Mouse (Mus musculus) intestine, embryonic 15.5 days (tissue): ENCODE measurements at regions not wholly inside any gene's neighbourhood (a gene's known extent, or its start where the extent isn't known, plus 50 kb on each side); places are given as distances from the start of the nearest gene placed in this dataset.

Experiments used
- ATAC-seq: fragments of 200-750 bp; cut with Nextera tagmentation; 2 replicates; pipeline ENCODE4 v1.8.0; 2017; ENCODE audit warnings: moderate TSS enrichment, moderate library complexity
- H3K27ac ChIP-seq: fragments of 300-500 bp; sonication (generic); 2 replicates; pipeline ENCODE4 v1.5.1; 2015; ENCODE audit warnings: mild to moderate bottlenecking, inconsistent platforms
- H3K27me3 ChIP-seq: fragments of 300-500 bp; sonication (generic); replicated peaks from 2 replicates; pipeline ENCODE4 v1.6.1; 2015; ENCODE audit warnings: inconsistent platforms
- H3K36me3 ChIP-seq: fragments of 300-500 bp; sonication (generic); 2 replicates; pipeline ENCODE4 v1.6.1; 2015; ENCODE audit warnings: inconsistent platforms
- H3K4me1 ChIP-seq: fragments of 300-500 bp; sonication (generic); replicated peaks from 2 replicates; pipeline ENCODE4 v1.6.1; 2015; ENCODE audit warnings: inconsistent platforms
- H3K4me2 ChIP-seq: fragments of 300-500 bp; sonication (generic); replicated peaks from 2 replicates; pipeline ENCODE4 v1.6.1; 2015; ENCODE audit warnings: mild to moderate bottlenecking, inconsistent platforms
- H3K4me3 ChIP-seq: fragments of 300-500 bp; sonication (generic); replicated peaks from 2 replicates; pipeline ENCODE4 v1.5.1; 2015; ENCODE audit warnings: inconsistent platforms
- H3K9ac ChIP-seq: fragments of 300-500 bp; sonication (generic); 2 replicates; pipeline ENCODE4 v1.6.1; 2015; ENCODE audit warnings: inconsistent platforms
- H3K9me3 ChIP-seq: fragments of 300-500 bp; sonication (generic); 2 replicates; pipeline ENCODE4 v1.6.1; 2016; ENCODE audit warnings: inconsistent platforms
- WGBS: fragments of 180-500 bp; shearing (Covaris S2); methylation state at CpG from one replicate; pipeline ENCODE4 v1.1.7; 2015; 5-methylcytosine and 5-hydroxymethylcytosine counted together

DNA sequence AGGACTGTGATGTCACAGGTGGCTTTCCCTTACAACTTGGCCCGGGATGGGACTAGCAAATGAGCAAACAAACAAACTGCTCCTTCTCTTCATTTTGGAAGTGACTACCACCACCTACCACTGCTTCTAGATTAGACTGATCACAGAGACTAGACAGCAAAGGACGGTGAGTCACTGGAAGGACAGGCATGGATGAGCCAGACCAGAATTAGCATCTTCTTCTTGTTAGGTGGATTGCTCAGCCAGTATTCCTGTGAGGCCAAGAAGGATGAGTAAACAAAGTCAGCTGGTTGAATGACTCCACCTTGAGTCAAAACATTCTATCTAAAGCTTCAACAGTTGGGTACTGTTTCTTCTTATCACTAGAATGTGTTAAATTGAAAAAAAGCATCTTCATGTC is 385.1 kb upstream of the Mon1b start:
- 86% methylated on average over 2 of the region's 2 CpGs for WGBS
- no peaks in the 10 kb centered on the region for H3K36me3 ChIP-seq
- H3K9me3 ChIP-seq = no peaks in the 10 kb centered on the region

DNA sequence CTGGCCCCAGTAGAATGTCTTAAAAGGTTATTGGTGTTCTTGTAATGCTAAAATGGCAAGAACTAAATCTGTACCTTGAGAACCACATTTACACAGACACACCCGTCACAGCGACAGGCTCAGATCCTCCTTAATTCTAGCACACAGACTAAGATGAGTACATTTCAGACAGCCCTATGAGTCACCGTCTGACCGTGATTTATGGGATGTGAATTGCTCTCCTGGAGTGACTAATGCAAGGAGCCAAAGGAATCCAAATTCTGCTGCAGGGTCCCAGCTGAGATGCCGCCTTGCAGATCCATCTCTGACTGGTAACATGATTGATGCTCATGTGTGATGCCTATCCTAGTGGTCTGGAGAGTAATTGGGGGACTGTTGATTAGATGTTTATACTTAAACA is 381.3 kb upstream of the Mon1b start:
- Histone ChIP-seq H3K27ac (no peak overlapping the region), H3K4me3 (no peak overlapping the region), H3K4me2 (no peak overlapping the region), H3K27me3 (no peaks in the 10 kb centered on the region), H3K9ac (no peak overlapping the region), H3K36me3 (no peaks in the 10 kb centered on the region), H3K9me3 (no peaks in the 10 kb centered on the region), H3K4me1 (no peaks in the 10 kb centered on the region)
- 44% methylated on average over 5 of the region's 5 CpGs for WGBS
- ATAC-seq = no peak

More for the DNA sequence above, 385.1 kb upstream of the Mon1b start:
- ATAC-seq = no peak
- no peak overlapping the region for H3K9ac ChIP-seq
- H3K4me3 ChIP-seq = no peak overlapping the region
- no peak overlapping the region for H3K27ac ChIP-seq
- H3K27me3 ChIP-seq = no peaks in the 10 kb centered on the region
- no peaks in the 10 kb centered on the region for H3K4me1 ChIP-seq
- no peak overlapping the region for H3K4me2 ChIP-seq

DNA sequence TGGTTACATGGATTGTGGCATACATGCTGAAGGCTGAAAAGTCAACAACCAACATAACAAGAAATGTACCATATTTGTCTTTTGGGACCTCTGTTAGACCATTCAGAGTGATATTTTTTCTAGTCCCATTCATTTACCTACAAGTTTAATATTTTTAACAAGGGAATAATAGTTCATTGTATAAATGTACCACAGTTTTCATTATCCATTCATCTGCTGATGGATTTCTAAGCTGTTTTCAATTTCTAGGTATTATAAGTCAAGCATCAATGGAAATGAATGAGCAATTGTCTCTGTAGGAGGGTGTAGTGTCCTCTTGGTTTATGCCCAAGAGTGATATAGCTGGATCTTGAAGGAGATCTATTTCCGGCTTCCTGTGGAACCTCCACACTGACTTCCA is 375.9 kb upstream of the Mon1b start:
- H3K9me3 ChIP-seq = no peaks in the 10 kb centered on the region
- H3K4me2 ChIP-seq = no peak overlapping the region
- no peak overlapping the region for H3K9ac ChIP-seq
- H3K27ac ChIP-seq = no peak overlapping the region
- no peaks in the 10 kb centered on the region for H3K36me3 ChIP-seq
- no peak overlapping the region for H3K4me3 ChIP-seq
- 92% methylated on average over 1 of the region's 1 CpGs for whole genome bisulfite sequencing
- no peaks in the 10 kb centered on the region for H3K4me1 ChIP-seq
- no peak for ATAC-seq
- no peaks in the 10 kb centered on the region for H3K27me3 ChIP-seq

DNA sequence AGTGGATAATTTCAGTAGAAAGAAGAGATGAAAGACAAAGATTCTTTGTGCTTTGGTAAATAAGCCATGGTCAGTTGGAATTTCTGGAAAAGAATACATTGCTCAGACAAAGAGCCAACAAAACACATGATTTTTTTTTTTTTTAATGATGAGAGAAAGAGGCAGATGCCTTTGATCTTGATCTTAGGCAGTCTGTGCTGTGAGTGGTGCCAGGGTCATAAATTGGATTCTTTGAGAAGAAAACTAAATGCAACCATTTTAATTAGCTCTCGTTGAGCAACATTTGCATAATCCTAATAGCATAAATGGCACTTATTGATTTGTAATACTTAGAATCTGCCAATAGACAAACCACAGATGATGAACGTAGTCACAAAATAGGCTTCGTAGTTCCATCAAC is 372.1 kb upstream of the Mon1b start:
- no peaks in the 10 kb centered on the region for H3K36me3 ChIP-seq
- H3K9me3 ChIP-seq = no peaks in the 10 kb centered on the region
- 80% methylated on average over 3 of the region's 3 CpGs for WGBS
- no peak for ATAC-seq
- H3K4me1 ChIP-seq = no peaks in the 10 kb centered on the region
- no peak overlapping the region for H3K9ac ChIP-seq
- H3K27ac ChIP-seq = no peak overlapping the region
- no peak overlapping the region for H3K4me2 ChIP-seq
- H3K27me3 ChIP-seq = no peaks in the 10 kb centered on the region
- no peak overlapping the region for H3K4me3 ChIP-seq

DNA sequence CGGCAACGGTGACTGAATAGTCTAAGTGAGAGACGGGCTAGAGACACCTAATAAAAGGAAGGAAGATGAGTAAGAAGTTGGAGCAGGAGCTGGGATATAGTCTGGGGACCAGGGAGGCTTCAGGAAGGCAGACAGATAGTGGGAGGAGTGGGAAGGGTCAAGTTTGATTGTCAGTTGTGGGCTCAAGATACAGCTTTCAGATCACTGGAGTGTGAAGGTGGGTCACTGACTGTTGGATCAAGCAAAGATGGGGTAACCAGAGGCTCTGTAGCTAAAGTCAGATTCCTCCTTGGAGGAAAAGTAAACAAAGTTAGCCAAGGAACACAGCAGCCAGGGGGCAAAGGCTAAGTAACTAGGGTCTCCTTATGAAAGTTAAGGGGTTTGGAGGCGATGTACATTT is 364.1 kb upstream of the Mon1b start:
- Histone ChIP-seq H3K4me2 (no peak overlapping the region), H3K4me1 (no peaks in the 10 kb centered on the region), H3K27me3 (no peaks in the 10 kb centered on the region), H3K4me3 (no peak overlapping the region), H3K36me3 (no peaks in the 10 kb centered on the region), H3K9me3 (no peaks in the 10 kb centered on the region), H3K27ac (no peak overlapping the region), H3K9ac (no peak overlapping the region)
- no peak for ATAC-seq
- 83% methylated on average over 4 of the region's 4 CpGs for WGBS

DNA sequence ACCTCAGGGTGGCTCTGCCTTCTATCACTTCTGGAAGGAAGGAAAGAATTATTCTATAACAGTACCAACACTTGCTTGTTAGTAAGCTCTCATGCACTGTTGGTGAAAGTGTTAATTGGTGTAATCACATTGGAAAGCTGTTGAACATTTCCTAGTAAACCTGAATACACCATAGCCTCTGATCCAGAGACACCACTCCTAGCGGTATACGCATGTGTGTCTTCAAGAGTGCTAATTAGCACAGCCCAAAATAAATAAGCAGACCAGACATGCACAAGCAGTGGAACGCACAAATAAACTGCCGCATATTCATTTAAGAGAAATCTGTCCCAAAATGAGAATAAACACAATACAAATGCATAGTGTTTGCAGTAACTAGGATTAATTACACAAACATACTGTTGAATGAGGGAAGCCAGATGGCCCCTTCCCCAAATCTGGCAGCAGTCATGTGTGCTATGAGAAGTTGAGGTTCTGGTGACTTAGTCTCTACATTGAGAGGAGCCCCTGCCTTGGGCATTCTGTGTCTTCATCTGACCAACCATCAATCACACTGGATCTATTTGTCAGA is 335.0 kb upstream of the Mon1b start:
- H3K4me2 ChIP-seq = no peak overlapping the region
- 70% methylated on average over 4 of the region's 4 CpGs for WGBS
- H3K4me3 ChIP-seq = no peak overlapping the region
- no peaks in the 10 kb centered on the region for H3K27me3 ChIP-seq
- no peak overlapping the region for H3K9ac ChIP-seq
- no peaks in the 10 kb centered on the region for H3K4me1 ChIP-seq
- no peaks in the 10 kb centered on the region for H3K9me3 ChIP-seq
- no peak for ATAC-seq
- H3K36me3 ChIP-seq = no peaks in the 10 kb centered on the region
- no peak overlapping the region for H3K27ac ChIP-seq

DNA sequence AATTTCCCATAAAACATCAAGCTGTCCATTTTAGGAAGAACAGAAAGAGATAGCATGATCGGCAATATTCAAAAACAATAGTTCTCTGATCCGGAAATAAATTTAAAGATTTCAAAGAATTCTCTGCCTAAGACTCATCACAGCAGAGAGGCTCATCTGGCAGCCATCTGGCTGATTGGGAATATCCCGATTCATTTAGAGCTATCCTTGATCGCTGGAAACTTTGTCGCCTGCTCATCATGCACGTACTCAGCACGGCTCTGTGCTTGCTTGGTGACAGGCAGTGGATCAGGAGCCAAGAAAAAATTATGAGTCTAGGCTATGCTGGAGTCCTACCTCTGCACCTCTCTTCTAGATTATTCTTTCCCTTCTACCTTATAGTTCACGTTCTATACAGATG is 332.0 kb upstream of the Mon1b start:
- no peaks in the 10 kb centered on the region for H3K9me3 ChIP-seq
- H3K27me3 ChIP-seq = no peaks in the 10 kb centered on the region
- H3K4me3 ChIP-seq = no peak overlapping the region
- no peaks in the 10 kb centered on the region for H3K36me3 ChIP-seq
- no peak for ATAC-seq
- no peak overlapping the region for H3K9ac ChIP-seq
- no peaks in the 10 kb centered on the region for H3K4me1 ChIP-seq
- H3K27ac ChIP-seq = no peak overlapping the region
- H3K4me2 ChIP-seq = no peak overlapping the region
- 85% methylated on average over 8 of the region's 8 CpGs for WGBS

DNA sequence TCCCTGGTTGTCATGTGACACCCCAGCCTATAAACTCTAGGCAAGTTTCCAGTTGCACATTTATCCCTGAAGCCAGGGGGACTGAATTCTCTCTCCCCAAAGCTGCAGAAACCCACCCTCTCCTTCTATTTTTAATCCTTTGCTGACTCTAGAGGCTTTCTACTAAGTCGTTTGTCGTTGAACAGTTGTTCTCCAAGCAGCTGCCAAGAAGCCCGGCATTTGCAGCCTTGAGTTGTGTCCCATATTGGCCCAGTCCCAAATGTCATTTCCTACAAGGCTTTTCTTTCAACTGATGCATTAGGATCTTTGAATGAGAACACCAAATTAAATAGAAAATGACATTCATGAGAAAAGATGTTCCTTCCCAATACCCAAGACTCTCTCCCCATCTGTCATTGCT is 318.2 kb upstream of the Mon1b start:
- ATAC-seq = no peak
- H3K4me2 ChIP-seq = no peak overlapping the region
- no peaks in the 10 kb centered on the region for H3K36me3 ChIP-seq
- H3K9ac ChIP-seq = no peak overlapping the region
- no peaks in the 10 kb centered on the region for H3K4me1 ChIP-seq
- H3K4me3 ChIP-seq = no peak overlapping the region
- no peaks in the 10 kb centered on the region for H3K27me3 ChIP-seq
- H3K27ac ChIP-seq = no peak overlapping the region
- 39% methylated on average over 3 of the region's 3 CpGs for WGBS
- no peaks in the 10 kb centered on the region for H3K9me3 ChIP-seq

DNA sequence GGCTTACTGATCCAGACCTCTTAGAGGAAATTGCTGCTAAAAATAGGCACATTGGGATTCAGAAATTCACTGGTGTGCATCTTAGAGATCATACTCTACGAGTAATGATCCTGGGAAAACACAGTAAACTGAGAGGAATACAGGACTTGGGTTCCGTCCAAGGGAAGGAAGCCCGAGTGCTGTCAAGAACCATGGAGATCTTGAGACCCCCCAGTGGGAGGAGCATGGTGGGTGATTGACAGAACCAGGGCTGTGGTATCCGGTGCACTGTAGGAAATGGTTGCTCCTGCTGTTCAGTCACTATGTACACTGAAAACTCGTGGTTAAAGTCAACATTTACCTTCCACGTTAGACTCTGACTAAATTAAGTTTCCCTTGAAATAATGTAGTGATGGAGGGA is 303.8 kb upstream of the Mon1b start:
- no peak overlapping the region for H3K27ac ChIP-seq
- H3K36me3 ChIP-seq = no peaks in the 10 kb centered on the region
- H3K4me2 ChIP-seq = no peak overlapping the region
- no peak overlapping the region for H3K9ac ChIP-seq
- H3K9me3 ChIP-seq = no peaks in the 10 kb centered on the region
- no peak for ATAC-seq
- 50% methylated on average over 6 of the region's 6 CpGs for WGBS
- no peak overlapping the region for H3K4me3 ChIP-seq
- H3K27me3 ChIP-seq = no peaks in the 10 kb centered on the region
- no peaks in the 10 kb centered on the region for H3K4me1 ChIP-seq

DNA sequence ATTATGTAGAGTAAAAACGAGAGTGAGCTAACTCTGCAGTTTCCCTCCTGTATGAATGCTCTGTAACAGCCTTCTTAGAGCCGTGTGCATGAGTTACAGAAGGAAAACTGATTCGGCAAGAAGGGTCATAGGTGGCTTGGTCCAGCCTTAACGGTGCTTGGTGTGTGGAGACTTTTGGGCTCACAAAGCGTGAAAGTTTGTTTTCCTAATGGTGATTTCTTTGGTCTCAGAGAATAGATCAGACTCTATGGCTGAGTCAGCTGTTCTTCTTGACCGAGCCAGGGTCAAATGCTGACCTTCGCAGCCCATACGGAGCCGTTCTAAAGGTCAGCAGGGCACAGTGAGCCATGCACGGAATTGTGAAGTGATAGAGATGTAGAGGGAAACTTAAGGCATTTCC is 294.1 kb upstream of the Mon1b start:
- Histone ChIP-seq H3K4me2 (no peak overlapping the region), H3K9ac (no peak overlapping the region), H3K27ac (no peak overlapping the region), H3K9me3 (no peaks in the 10 kb centered on the region), H3K4me3 (no peak overlapping the region), H3K36me3 (no peaks in the 10 kb centered on the region), H3K4me1 (no peaks in the 10 kb centered on the region), H3K27me3 (no peaks in the 10 kb centered on the region)
- 61% methylated on average over 10 of the region's 10 CpGs for WGBS
- ATAC-seq = no peak

DNA sequence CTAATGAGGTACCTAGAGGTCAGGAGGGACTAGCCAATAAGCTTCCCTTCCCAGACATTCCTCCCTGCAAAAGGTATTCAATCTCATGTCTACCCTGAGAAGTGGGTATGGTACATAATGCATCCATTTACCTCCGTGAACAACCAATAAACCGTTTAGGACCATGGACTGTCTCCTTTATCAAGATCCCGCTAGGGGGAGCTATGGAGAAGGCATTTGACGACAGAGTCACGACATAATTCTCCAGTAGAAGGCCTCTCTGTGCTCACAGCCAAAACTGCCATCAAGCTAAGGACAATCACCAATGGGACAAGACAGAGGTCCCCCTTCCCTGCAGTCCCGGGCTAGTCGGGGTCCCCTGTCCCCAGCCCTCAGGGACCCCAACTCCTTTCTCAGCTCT is 273.5 kb upstream of the Mon1b start:
- no peak overlapping the region for H3K4me2 ChIP-seq
- WGBS = 52% methylated on average over 7 of the region's 7 CpGs
- H3K4me1 ChIP-seq = no peaks in the 10 kb centered on the region
- no peaks in the 10 kb centered on the region for H3K27me3 ChIP-seq
- no peak overlapping the region for H3K27ac ChIP-seq
- no peak overlapping the region for H3K9ac ChIP-seq
- no peaks in the 10 kb centered on the region for H3K36me3 ChIP-seq
- no peak overlapping the region for H3K4me3 ChIP-seq
- no peaks in the 10 kb centered on the region for H3K9me3 ChIP-seq
- ATAC-seq = no peak

DNA sequence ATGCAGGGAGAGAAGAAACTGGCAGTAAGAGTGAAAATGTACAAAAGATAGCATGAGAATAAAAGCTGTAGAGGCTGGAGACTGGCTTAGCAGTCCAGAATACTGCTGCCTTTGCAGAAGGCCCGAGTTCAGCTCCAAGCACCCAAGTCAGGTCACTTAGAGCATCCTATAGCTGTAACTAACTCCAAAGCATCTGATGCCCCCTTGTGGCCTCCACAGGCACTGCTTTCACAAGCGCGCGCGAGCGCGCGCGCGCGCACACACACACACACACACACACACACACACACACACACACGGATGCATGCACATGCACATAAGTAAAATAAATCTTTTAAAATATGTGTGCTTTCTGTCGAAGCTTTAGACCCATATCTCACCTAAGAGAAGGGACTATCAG is 271.2 kb upstream of the Mon1b start:
- WGBS = 88% methylated on average over 13 of the region's 13 CpGs
- no peak overlapping the region for H3K9ac ChIP-seq
- no peak for ATAC-seq

DNA sequence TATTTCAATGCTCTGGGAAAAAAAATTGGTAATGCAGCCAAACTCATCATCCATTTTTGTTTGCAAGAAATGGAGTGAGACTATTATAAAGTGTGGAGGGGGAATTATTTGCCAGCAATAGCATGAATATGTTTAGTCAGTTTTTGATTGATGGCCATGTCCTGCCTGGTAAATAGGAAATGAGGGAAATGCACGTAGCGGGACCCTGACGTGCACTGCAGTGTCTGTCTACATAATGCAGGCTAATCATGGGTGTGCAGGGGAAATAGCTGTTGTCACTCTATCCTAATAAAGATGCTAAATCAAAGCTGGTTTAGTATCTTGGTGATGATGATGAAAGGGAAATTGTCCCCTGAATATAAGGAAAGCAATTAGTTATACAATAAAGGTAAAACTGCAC is 251.9 kb upstream of the Mon1b start:
- H3K9ac ChIP-seq = no peak overlapping the region
- H3K9me3 ChIP-seq = no peaks in the 10 kb centered on the region
- H3K27ac ChIP-seq = no peak overlapping the region
- ATAC-seq = no peak
- 42% methylated on average over 3 of the region's 3 CpGs for WGBS
- no peak overlapping the region for H3K4me2 ChIP-seq
- H3K27me3 ChIP-seq = no peaks in the 10 kb centered on the region
- no peaks in the 10 kb centered on the region for H3K4me1 ChIP-seq
- H3K36me3 ChIP-seq = no peaks in the 10 kb centered on the region
- no peak overlapping the region for H3K4me3 ChIP-seq

More for the DNA sequence above, 271.2 kb upstream of the Mon1b start:
- H3K27ac ChIP-seq = no peak overlapping the region
- no peaks in the 10 kb centered on the region for H3K27me3 ChIP-seq
- H3K4me2 ChIP-seq = no peak overlapping the region
- H3K9me3 ChIP-seq = no peaks in the 10 kb centered on the region
- H3K36me3 ChIP-seq = no peaks in the 10 kb centered on the region
- H3K4me1 ChIP-seq = no peaks in the 10 kb centered on the region
- no peak overlapping the region for H3K4me3 ChIP-seq

DNA sequence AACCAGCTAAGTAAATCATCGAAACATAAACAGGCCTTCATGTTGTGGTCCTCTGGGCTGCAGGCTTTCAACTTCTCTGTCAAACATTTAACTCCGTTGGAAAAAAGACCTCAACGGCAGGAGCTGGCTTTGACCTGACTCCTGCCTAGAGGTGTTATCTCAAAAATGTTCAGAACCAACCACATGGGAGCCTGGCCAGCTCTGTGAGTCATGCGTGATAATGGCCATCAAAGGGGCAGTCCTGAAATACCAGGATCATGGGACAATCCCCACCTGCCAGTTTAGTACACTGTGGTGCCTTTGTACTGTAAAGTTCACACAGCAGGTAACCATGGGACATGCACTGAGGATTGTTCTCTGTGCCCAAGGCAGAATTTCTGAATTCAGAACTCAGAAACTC is 251.4 kb upstream of the Mon1b start:
- ATAC-seq = peak; percentile 86
- Histone ChIP-seq H3K4me2 (no peak overlapping the region), H3K4me3 (no peak overlapping the region), H3K9me3 (no peaks in the 10 kb centered on the region), H3K27me3 (no peaks in the 10 kb centered on the region), H3K9ac (no peak overlapping the region), H3K4me1 (no peaks in the 10 kb centered on the region), H3K36me3 (no peaks in the 10 kb centered on the region), H3K27ac (no peak overlapping the region)
- WGBS = 18% methylated on average over 4 of the region's 4 CpGs
